Mouse (Mus musculus) testis, postnatal 14 days (tissue): ENCODE data around the gene Prkaca.
A peak's percentile ranks its signal among the peaks of the same experiment; 100 is the strongest.
"Not testable (repeated sequence)": the region's sequence is repeated elsewhere in the genome, so short reads cannot be mapped to it uniquely, and the experiment has no call there.

ENCODE experiments used
- DNase-seq: peaks from one replicate; pipeline ENCODE4 v3.0.0; 2021; ENCODE audit warnings: low spot score

Prkaca gene

DNA sequence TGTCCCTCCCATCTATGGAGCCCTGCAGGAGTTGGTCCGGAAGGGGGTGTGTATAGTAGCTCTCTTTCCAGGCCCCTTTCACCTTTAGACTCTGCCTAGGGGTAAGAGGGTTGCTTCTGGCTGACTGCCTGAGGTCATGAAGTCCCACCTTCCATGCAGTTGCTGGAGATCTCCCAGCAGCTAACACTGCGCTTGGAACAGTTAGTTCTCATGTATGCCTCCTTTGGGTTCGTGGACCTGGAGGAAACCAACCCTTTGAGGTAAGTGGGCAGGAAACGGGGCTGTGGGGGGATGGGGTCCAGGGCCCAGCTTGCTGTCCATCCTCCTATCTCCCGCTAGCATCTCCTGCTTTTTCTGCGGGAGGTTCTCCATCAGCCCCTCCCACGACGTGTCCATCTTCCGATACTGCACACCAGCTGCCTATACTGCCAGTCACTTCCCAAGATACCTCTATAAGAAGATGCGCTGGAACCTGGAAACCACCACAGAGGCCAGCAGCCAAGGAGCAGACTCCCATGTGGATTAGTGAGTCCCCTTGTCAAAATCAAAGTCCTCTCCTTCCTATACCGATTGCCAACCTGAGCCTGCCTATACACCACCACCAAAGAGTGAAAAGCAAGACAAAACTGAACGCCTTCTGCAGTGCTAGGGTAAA, 30.3 kb downstream of the Prkaca start:
- DNase-seq = no peak

DNA sequence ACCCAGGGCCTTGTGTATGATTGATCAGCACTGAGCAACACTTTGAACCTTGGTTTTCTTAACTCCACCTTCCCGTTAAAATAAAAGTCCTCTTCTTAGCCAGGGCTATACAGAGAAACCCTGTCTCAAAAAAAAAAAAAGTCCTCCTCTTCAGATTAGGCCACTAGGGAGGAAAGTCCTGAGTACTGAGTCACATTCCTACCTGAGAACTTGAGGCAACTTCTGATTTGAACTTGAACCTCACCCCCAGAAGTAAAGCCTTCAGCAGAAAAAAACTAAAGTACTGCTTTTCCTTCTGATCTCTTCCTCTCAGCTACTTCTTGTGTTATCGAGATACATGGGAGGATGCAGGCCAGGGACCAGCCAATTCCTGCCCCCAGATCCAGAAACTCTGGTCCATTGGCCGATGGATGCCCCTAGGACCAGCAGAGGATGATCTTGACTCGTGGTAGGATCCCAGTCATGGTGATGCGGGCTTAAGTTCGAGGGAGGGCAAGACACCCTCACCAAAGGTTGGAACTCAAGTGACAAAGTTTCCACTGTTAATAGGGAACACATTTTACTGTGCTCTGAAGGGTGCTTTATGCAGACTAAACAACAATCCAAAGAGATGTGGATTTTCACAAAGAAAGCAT, 30.9 kb downstream of the Prkaca start:
- no peak for DNase-seq

DNA sequence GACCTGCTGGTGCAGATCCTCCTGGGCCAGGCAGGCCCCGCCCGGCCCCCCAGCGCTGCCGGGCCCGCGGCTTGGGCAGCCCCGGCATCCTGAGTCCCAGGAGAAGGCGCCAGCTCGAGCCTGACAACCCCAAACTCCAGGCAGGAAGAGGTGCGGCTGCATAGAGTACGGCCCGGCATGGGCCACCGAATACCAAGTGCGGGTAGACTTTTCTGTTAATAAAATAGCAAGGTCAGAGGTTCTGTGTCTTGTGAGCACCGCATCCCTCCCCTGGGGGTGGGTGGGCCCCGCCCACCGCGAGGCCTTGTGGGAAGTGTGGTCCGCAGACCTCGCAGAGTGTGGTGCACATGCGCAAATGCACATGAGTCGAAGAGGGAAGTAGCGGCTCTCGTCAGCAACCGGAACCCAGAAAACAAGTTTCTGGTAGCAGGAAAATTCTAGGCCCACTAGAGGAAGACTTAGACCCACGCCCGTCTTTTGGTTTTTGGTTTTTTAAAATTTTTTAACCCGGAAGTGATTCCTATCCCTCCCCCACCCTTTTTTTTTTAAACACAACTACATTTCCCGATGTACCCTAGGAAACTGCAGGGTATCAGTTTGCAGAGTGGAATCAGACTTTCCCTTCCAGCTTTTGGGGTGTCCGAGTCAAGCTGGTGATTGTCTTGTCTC, 31.9 kb downstream of the Prkaca start:
- peak; percentile 93 for DNase-seq

- not testable (repeated sequence) for DNase-seq
These were observed 32.7 kb downstream of the Prkaca start for GRCm38 (mm10) chr8:84005502-84005901.

DNA sequence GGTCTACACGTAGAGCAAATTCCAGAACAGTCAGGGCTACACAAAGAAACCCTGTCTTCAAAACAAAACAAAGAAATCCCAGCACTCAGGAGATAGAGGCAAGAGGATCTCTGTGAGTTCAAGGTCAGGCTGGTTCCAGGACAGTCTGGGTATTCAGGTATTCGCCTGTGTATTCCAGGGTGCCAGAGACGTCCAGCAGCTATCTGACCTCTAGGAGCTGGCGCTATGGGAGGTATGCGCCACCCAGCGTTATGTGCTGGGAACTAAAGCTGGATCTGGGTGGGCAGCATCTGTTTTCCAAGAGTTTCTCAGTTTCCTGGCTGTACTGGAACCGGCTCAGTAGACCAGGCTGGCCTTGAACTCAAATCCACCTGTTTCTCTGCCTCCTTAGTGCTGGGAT, 35.6 kb downstream of the Prkaca start:
- no peak for DNase-seq

GRCm38 (mm10) chr8:84009876-84010275, 37.1 kb downstream of the Prkaca start:
- DNase-seq = peak; percentile 85

GRCm38 (mm10) chr8:84010625-84011611, 38.1 kb downstream of the Prkaca start:
- DNase-seq = peak; percentile 46

DNA sequence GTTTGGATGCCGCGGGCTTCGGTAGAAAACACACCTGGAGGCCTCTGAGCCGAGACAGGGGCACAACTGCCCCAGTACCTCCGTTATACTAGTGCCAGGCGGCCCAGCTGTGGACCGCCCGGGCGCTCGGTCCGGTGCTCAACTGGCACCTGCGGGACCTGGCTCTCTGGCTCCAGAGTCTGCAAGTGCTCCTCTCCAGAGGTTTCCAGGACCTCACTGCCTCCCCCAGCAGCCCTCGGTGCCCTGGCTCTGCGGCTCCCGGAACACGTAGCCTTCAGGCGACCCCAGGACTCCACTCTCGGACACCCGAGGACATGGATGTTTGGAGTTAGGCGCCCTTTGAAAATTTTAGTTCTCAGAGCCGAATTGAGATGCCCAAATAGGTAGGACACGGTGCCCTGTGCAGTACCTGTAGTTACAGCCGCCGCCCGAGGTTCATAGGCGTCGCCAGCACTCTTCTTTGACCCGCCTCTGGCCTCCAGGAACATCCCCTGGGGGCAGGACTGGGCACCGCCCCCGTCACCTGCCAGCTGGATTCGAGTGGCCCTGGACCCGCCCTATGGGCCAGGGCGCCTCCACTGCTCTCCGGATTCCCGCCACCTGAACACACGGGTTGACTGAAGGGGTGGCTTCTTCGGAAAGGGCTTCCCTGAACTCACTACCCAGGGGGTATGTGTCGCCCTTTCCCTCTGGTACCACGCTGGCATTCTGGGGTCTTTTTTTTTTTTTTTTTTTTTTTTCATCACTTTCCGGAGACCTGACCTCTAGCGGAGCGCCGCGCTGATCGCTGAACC, 39.1 kb downstream of the Prkaca start, which contains the start of gene 2210011C24Rik:
TSS of gene 2210011C24Rik (minus strand) at position 467 of the 794 bp plus-strand sequence.
- DNase-seq = peak; percentile 53

GRCm38 (mm10) chr8:84012499-84013165, 39.8 kb downstream of the Prkaca start:
- no peak for DNase-seq

- no peak for DNase-seq
These were observed 43.0 kb downstream of the Prkaca start for GRCm38 (mm10) chr8:84015833-84016232.

GRCm38 (mm10) chr8:84019738-84020137, 46.9 kb downstream of the Prkaca start:
- no peak for DNase-seq

GRCm38 (mm10) chr8:84021096-84021495, 48.3 kb downstream of the Prkaca start, which contains the start of gene Palm3:
Gene Palm3, plus strand, starts transcription at chr8:84021471.
- DNase-seq = no peak

DNA sequence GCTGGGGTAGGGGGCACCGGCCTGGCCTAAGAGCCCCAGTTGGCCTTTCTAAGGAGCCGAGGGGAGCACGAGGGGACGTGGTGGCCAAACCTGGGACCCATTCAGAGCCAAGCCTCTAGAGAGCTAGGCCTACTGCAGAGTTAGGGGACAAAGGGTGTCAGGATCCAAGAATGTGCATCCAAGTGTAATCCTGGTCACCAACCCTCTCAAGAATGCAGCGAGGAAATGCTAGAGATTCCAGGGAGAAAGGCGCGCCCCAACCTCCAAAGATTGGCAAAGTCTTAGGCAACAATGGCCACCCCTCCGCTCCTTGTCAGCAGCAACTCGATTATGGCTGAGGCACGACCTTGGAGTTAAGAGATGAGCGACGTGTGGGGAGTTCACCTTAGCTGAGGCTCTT, 48.8 kb downstream of the Prkaca start:
- no peak for DNase-seq

GRCm38 (mm10) chr8:84023085-84023484, 50.3 kb downstream of the Prkaca start:
- DNase-seq = no peak

DNA sequence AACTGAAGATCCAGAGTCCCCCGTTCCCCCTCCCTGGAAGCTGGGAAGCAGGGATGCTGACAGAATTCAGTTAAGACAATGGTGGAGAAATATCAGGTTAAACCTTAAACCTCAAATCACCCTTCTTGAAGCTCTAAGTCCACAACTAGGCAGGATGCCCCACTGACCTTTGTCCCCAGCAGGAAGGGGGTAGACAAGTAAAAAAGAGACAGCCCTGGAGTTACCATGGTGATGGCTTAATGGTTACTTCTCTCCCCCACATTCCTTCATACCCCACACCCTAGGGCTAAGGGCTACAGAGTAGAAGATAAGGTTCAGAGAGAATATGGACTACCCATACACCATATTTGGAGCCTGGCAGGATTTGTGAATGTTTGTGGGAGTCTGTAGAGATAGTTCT, 50.8 kb downstream of the Prkaca start:
- no peak for DNase-seq

- DNase-seq = peak; percentile 80
These were observed 51.4 kb downstream of the Prkaca start for GRCm38 (mm10) chr8:84024171-84024570.

- DNase-seq = peak; percentile 65
These were observed 53.1 kb downstream of the Prkaca start for GRCm38 (mm10) chr8:84025863-84026262.

GRCm38 (mm10) chr8:84027449-84027848, 54.7 kb downstream of the Prkaca start:
- DNase-seq = no peak

DNA sequence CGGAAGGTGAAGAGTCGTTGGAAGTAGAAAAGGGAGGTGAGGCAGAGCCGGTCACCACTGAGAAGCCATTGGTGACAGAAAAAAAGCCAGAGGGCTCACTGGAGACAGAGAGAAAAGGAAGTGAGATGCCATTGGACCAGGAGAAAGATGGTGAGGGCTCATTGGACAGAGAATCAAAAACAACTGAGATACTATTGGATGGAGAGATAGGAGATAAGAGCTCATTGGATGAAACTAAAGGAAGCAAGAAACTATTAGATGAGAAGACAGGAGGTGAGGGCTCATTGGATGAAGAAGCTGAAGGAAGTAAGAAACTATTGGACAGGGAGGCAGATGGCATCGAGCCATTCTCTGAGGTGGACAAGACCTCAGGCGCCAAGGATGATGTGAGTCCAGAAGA, 56.5 kb downstream of the Prkaca start:
- DNase-seq = no peak

DNA sequence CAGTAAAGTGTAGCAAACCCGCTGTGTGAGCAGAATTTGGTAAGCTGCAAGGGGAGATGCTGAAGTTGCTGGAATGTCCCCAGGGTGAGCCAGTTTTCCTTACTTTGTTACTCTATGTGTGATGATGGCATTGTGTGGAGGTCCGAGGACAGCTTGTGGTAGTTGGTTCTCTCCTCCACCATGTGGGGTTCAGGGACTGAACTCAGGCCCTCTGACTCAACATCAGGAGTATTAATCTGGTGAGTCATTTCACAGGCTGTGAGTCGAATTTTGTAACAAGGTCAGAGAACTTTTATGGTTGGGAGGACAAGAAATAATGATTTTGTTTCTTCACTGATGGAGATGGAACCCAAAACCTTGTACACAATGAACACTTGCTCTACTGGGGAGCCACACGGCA, 60.0 kb downstream of the Prkaca start:
- no peak for DNase-seq

GRCm38 (mm10) chr8:84038015-84038414, 65.2 kb downstream of the Prkaca start:
- DNase-seq = peak; percentile 59
